Mouse (Mus musculus): Measurements from ENCODE around the gene Ascc1.
A peak's percentile ranks its signal among the peaks of the same experiment; 100 is the strongest.

The Ascc1 gene

DNA sequence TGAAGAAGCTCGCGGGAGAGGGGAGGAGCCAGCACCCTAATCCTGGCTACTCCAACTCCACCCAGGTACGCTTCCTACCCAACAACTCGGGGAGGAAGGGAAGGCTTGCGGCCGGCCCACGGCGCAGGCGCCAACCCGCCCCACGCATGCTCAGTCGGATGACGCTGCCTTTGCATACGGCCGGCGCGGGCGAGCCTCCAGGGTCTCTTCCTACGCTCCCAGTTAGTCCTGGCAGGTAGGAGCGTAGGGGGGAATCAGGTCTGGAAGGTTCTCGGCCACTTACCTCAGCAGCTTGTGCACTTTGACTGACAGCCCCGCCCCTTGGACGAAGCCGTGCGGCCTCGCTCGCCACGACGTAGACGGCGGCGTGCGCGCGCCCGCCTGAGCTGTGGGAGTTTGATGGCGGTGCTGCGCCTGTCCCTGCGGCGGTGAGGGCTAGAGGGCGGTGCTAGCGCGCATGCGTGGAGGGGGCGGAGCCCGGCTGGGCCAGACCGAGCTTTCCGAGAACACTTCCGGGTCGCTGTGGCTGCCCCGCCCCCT is at the start of gene Ascc1, which contains the start of gene Anapc16:
Gene Ascc1 (plus strand): TSS at position 133 of the 540 bp plus-strand sequence.
Gene Anapc16 (minus strand): TSS at position 463 of the 540 bp plus-strand sequence.
- DNase-seq, result peak; percentile 99

DNA sequence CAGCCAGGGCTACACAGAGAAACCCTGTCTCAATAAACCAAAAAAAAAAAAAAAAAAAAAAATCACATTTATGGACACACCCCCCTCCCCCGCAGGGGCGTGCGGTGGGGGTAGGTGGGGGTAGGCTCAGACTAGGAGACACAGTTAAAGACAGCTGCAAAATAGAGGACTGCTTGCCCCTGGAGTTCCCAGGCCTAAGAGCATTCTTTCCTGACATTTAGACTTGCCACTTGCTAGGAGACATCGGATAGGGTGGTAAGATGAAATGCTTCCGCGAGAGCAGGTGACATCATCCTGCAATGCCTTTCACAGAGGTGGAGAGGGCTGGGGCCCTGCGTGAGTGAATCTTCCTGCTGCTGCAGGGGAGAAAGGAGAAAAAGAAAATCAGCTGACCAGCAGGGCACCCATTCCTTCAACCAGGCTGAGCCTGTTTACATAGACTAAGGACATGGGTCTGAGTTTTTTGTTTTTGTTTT is 49.0 kb upstream of the Ascc1 start:
- no peak for DNase-seq

DNA sequence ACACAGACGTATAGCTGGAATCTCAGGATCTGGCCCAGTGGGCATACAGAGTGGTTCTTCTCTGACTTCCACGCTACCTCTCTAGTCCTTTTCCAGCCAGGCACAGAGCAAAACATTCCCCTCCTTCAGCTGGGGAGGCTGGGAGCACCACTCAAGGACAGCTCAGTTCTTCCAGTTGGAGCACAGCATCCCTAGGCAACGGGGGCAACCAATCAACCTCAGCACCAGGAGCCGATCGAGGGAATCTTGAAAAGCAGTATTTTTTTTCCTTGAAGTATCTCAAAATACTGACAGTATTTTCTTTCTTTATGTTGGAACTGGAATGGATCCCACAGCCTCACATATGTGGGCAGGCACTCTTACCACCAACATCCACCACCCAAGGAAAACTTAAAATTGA is 45.9 kb upstream of the Ascc1 start:
- DNase-seq, result no peak

- no peak for DNase-seq
Observed at GRCm38 (mm10) chr10:59957171-59958149, 45.1 kb upstream of the Ascc1 start.

- DNase-seq, result no peak
Observed at GRCm38 (mm10) chr10:59958458-59958857, 44.1 kb upstream of the Ascc1 start.

GRCm38 (mm10) chr10:59959517-59959916 is 43.1 kb upstream of the Ascc1 start:
- DNase-seq, result no peak

DNA sequence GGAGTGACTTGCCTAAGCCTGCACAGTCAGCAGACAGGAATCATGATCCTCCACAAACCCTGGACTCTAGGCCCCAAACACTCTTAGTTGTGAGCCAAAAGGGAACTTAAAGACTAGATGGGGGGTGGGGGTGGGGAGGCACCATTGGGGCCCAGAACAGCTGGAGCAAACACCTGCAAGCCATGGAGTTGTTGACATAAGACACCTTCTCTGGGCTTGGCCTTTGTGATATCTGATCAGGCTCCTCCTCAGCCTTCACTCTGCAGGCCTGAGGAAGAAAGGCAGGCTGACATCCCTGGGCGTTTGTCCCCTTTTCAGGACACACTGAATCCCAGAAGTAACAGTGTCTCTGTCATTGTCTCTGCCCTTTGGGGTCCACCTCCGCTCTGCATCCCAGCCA is 39.0 kb upstream of the Ascc1 start:
- DNase-seq, result no peak

- DNase-seq, result peak; percentile 62
Observed at GRCm38 (mm10) chr10:59964504-59965361, 37.9 kb upstream of the Ascc1 start.

DNA sequence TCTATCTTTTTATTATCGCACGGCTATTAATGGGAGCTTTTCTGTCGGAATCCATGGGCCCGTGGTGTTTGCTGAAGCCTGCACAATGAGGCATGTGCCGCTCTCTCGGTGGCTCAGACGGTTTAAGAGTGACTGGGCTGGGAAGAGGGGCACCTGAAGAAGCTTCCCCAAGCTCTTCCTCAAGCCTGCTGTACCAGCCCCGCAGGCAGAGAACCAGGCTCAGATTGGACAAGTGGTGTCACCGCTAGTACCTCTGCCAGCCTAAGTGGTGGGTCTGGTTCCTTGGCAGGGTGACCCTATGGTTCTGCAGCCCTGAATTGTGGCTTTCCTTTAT is 37.3 kb upstream of the Ascc1 start:
- no peak for DNase-seq

DNA sequence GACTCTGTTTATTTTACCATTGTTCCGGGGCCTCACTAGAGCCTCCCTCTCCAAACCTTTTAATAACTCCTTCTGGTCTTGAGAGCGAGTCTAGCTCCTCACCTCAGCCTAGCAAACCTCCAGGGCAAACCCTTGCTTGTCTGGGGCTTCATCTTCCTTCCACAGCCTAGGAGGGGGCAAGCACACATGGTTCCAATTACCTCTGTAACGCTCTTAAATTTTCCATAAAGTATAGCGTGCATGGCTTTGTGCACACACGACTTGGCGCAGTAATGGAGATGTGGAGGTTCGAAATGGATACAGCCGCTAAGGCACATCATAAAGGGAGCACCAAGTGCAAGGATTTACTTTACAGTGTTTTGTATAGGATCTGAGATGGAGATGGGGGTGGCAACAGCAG is 36.8 kb upstream of the Ascc1 start:
- DNase-seq, result no peak

GRCm38 (mm10) chr10:59966743-59967142 is 35.9 kb upstream of the Ascc1 start:
- no peak for DNase-seq

- DNase-seq, result no peak
Observed at GRCm38 (mm10) chr10:59967309-59967942, 35.2 kb upstream of the Ascc1 start.

DNA sequence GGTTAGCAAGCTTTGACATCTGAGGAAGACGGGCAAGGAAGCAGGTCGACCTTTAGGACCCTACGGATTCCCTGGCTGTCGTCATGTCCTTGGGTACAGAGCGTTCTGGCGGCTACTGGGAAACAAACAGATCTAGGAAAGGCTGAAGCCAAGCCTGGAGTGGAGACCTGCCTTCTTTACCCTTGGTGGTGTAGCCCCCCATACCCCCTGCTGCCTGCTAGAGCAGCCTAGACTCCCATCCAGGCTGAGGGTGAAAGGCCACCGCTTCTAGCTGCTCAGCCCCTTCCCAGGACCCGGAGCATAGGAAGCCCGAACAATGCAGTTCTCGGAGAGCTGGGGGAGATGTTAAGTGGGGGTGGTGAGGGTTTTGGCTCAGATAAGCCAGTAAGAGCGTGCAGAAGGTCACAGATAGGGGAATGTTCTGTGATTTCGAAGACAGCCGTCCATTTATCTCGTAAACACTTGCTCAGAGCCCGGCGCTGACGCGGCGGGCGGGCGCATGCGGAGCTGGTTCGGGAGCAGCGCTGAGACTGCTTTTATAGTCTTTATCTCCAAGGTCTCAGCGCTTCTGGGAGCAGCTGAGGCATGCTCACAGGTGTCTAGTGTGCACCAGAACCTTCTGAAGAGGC is 32.7 kb upstream of the Ascc1 start:
- DNase-seq, result peak; percentile 67

- DNase-seq, result no peak
Observed at GRCm38 (mm10) chr10:59970450-59971062, 32.0 kb upstream of the Ascc1 start.

DNA sequence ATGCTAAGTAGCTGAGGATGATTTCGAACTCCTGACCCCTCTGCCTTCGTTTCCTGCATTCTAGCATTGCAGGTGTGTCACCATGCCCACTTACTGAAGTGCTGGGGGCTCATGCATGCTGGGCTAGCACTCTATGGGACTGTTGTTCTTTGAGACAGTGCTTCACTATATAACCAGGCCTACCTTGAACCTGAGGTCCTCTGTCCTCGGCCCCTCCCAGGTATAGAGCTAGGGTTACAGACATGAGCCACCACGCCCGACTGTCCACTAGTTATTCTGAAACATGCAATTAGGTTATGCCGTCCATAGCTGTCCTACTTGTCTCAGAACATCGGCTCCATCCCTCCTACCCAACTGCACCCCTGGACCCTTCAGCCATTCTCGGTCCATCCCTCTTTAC is 30.8 kb upstream of the Ascc1 start:
- DNase-seq, result no peak

DNA sequence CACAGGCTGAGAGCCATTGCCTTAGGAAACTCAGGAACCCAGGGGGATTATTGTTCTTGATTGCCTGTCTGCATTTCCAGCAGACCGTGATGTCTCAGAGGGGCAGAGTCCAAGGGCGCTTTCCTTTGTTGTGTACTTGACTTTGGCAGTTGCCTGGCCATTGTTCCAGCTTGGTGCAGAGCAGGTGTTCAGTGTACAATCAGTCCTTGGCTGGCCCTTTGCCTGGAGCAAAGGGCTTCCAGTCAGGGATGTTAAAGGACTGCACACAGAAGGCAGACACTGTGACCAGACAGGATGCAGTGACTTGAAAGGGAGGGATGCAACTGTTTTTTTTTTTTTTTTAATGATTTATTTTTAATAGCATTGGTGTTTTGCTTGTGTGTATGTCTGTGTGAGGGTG is 30.1 kb upstream of the Ascc1 start:
- DNase-seq, result no peak

DNA sequence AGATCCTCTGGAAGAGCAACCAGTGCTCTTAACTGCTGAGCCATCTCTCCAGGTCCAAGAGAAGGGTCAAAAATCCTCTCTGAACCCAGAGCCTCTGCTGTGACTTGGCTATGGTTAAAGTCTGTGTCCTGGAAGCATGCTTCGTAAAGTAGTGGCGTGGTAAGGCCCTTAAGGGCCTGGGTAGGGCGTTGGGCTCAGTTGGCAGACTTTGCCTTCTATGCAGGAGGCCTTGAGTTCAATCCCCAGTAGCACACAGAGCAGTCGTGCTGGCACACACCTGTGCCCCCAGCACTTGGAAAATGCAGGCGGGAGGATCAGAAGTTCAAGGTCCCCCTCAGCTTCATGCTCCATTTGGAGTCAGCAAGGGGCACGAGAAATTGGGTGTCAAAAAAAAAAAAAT is 29.6 kb upstream of the Ascc1 start:
- DNase-seq, result no peak

- DNase-seq, result no peak
Observed at GRCm38 (mm10) chr10:59973400-59973799, 29.2 kb upstream of the Ascc1 start.

GRCm38 (mm10) chr10:59974191-59974664 is 28.4 kb upstream of the Ascc1 start:
- DNase-seq, result peak; percentile 21

- DNase-seq, result no peak
Observed at GRCm38 (mm10) chr10:59974786-59975185, 27.8 kb upstream of the Ascc1 start.

DNA sequence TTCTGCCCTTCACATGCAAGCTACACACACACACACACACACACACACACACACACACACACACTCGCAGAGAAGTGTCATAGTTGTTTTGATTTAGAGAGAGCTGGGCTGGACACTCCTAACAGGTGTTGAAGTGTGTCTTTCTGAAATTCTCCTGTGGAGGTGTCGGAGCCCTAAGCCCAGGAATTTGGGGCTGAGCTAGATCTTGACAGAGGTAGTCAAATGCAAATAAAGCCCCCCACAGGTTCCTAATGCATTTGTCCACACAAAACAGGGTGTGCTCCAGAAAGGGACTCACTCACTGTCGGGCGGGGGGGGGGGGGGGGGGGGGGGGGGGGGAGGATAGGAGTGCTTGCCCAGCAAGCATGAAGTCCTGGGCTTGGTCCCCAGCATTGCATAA is 25.5 kb upstream of the Ascc1 start:
- no peak for DNase-seq

Measured in liver (tissue).